Mouse (Mus musculus) lung, embryonic 15.5 days (tissue): ENCODE measurements around the gene Ifna15. TPM values are rescaled to one million over a fixed set of nuclear protein-coding genes. Genes with fewer than 3 reads are reported as not detected.

Source experiments
- ATAC-seq: fragments of 200-750 bp; cut with Nextera tagmentation; 2 replicates; pipeline ENCODE4 v1.8.0; 2017; ENCODE audit warnings: moderate number of reproducible peaks, borderline replicate concordance; ENCODE audit not compliant: low FRiP score, low TSS enrichment; ENCODE audit errors: extremely low read depth
- H3K27ac ChIP-seq: fragments of 300-500 bp; sonication (generic); 2 replicates; pipeline ENCODE4 v1.5.1; 2015; ENCODE audit warnings: moderate library complexity, mild to moderate bottlenecking, inconsistent platforms
- H3K27me3 ChIP-seq: fragments of 300-500 bp; sonication (generic); 2 replicates; pipeline ENCODE4 v1.6.1; 2015; ENCODE audit warnings: inconsistent platforms
- H3K36me3 ChIP-seq: fragments of 300-500 bp; sonication (generic); 2 replicates; pipeline ENCODE4 v1.6.1; 2015; ENCODE audit warnings: inconsistent platforms
- H3K4me1 ChIP-seq: fragments of 300-500 bp; sonication (generic); 2 replicates; pipeline ENCODE4 v1.6.1; 2015; ENCODE audit warnings: inconsistent platforms
- H3K4me2 ChIP-seq: fragments of 300-500 bp; sonication (generic); 2 replicates; pipeline ENCODE4 v1.6.1; 2015; ENCODE audit warnings: inconsistent platforms, mild to moderate bottlenecking, moderate library complexity
- H3K4me3 ChIP-seq: fragments of 300-500 bp; sonication (generic); 2 replicates; pipeline ENCODE4 v1.5.1; 2015; ENCODE audit warnings: mild to moderate bottlenecking, inconsistent platforms
- H3K9ac ChIP-seq: fragments of 300-500 bp; sonication (generic); 2 replicates; pipeline ENCODE4 v1.6.1; 2015; ENCODE audit warnings: inconsistent platforms
- H3K9me3 ChIP-seq: fragments of 300-500 bp; sonication (generic); 2 replicates; pipeline ENCODE4 v1.6.1; 2016; ENCODE audit warnings: inconsistent platforms
- WGBS: fragments of 180-500 bp; shearing (Covaris S2); methylation state at CpG from one replicate; pipeline ENCODE4 v1.1.7; 2015; 5-methylcytosine and 5-hydroxymethylcytosine counted together
- polyA plus RNA-seq: library from polyadenylated mRNA; unstranded; fragments of >200 nt; fragmentation: Nextera tagmentation; extraction: Ambion mirVana; gene quantifications from 2 replicates; pipeline ENCODE4 v1.2.1, GENCODE M21; 2015

The Ifna15 gene
- polyA plus RNA-seq, 1 experiment from 2014 or later: not detected

DNA sequence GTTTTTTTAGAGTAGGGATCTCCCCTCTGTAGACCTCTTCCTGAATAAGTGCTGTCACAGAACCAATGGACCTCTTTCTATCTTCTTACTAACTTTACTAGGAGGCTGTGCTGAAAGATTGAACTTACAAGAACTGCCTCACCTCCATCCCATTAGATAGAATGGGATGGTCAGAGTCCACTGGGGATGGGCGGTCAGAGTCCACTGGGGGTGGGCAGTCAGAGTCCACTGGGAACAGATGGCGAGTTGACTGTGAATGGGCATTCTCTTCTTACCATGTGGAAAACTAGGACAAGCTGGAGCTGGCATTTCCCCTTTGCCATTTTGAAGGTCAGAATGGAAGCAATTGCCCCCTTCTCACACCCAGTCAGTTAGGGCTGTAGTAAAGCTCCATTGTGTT is 24.5 kb downstream of the Ifna15 start:
- Histone ChIP-seq H3K27me3 (no peaks in the 10 kb centered on the region), H3K4me1 (peaks cover 11% of the 10 kb centered on the region), H3K27ac (no peak overlapping the region), H3K36me3 (no peaks in the 10 kb centered on the region), H3K9me3 (no peaks in the 10 kb centered on the region), H3K9ac (no peak overlapping the region), H3K4me3 (no peak overlapping the region), H3K4me2 (no peak overlapping the region)
- no peak for ATAC-seq
- 86% methylated on average over 2 of the region's 2 CpGs for WGBS

DNA sequence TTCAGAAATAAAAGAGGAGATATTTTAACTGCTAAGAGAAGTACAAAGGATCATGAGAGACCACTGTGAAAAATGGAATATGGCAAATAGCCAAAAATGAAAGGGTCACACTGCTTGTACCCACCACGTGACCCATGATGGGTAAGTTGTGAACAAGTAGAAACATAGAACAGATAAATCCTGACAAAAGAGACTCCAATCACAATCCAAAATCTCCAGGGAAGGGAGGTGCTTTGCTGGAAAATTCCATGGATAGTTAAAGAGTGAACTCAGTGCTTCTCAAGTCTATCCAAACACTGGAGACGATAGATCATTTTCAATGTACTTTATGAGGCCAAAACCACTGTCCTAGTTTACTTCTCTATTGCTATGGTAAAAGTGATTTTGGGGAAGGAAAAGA is 27.2 kb downstream of the Ifna15 start:
- H3K27ac ChIP-seq: no peak overlapping the region
- no peaks in the 10 kb centered on the region for H3K4me1 ChIP-seq
- H3K4me2 ChIP-seq: no peak overlapping the region
- no peaks in the 10 kb centered on the region for H3K27me3 ChIP-seq
- WGBS: 58% methylated on average over 2 of the region's 2 CpGs
- H3K4me3 ChIP-seq: no peak overlapping the region
- no peaks in the 10 kb centered on the region for H3K36me3 ChIP-seq
- H3K9ac ChIP-seq: no peak overlapping the region
- ATAC-seq: no peak
- H3K9me3 ChIP-seq: no peaks in the 10 kb centered on the region

DNA sequence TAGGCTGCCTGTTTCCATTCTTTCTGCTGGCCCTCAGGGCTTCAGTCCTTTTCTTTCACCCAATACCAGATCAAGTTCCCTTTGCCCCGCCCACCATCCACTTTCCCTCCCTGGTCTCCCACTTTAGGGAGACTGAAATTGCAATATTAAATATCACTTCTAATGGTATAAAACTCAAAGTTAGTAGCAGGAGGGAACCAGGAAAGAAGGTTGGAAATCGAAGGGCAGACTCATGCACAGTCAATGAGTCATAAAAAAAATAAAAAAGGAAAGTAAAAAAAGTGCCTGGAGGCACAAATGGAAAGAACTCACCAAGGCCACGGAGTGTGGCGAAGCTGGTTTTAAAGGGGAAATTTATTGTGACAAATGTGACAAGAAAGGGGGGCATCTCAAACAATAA is 27.8 kb downstream of the Ifna15 start:
- Histone ChIP-seq H3K27me3 (no peaks in the 10 kb centered on the region), H3K9ac (no peak overlapping the region), H3K4me3 (no peak overlapping the region), H3K4me1 (no peaks in the 10 kb centered on the region), H3K36me3 (no peaks in the 10 kb centered on the region), H3K9me3 (no peaks in the 10 kb centered on the region), H3K27ac (no peak overlapping the region), H3K4me2 (no peak overlapping the region)
- no peak for ATAC-seq
- WGBS: 80% methylated on average over 4 of the region's 4 CpGs

DNA sequence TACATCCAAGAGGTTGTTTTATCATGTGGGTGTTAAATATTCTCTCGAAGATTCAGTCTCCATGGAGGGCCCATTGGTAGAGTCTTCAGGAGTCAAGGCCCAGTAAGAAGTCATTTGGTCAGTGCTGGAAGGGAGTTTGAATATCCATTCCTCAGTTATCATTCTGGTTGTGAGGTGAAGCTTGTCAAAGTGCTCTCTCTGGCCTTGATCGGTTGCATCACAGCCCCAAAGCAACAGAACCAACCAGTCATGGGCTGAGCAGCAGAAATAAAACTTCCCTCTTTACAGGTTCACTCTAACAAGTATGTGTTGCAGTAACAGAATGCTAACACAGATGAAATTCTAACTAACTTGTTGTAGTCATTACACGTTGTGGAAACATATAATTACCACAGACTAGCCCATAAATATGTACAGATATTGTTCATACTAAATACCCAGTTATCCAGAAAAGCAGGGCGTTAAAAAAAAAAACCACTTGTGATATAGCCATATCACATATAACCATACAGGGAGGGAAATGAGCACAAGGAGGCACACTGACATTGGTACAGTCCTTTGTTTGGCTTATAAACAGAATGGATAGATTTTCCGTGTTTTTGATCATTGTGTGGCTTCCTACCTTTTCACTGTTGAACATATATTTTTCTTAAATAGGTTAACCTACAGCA is 31.5 kb downstream of the Ifna15 start:
- Histone ChIP-seq H3K4me3 (no peak overlapping the region), H3K27ac (no peak overlapping the region), H3K36me3 (no peaks in the 10 kb centered on the region), H3K4me2 (no peak overlapping the region), H3K9me3 (no peaks in the 10 kb centered on the region), H3K9ac (no peak overlapping the region), H3K27me3 (no peaks in the 10 kb centered on the region), H3K4me1 (no peaks in the 10 kb centered on the region)
- 79% methylated on average over 5 of the region's 5 CpGs for WGBS
- no peak for ATAC-seq

DNA sequence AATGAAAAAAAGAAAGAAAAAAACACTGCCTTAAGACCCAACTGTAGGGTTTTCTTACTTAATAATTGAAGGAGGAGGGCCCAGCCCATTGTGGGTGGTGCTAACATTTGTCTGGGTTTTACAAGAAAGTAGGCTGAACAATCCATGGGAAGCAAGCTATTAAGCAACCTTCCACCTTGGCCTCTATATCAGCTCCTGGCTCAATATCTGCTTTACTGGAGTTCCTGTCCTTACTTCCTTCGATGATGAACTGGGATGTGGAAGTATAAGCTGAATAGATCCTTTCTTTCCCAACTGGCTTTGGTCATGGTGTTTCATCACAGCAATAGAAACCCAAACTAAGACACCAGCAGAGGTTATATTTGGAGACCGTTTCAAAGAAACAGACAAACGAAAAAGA is 32.7 kb downstream of the Ifna15 start:
- H3K27ac ChIP-seq: no peak overlapping the region
- no peak overlapping the region for H3K4me3 ChIP-seq
- H3K4me2 ChIP-seq: no peak overlapping the region
- no peak for ATAC-seq
- no peaks in the 10 kb centered on the region for H3K4me1 ChIP-seq
- no peaks in the 10 kb centered on the region for H3K36me3 ChIP-seq
- 79% methylated on average over 3 of the region's 3 CpGs for WGBS
- no peaks in the 10 kb centered on the region for H3K27me3 ChIP-seq
- H3K9me3 ChIP-seq: no peaks in the 10 kb centered on the region
- H3K9ac ChIP-seq: no peak overlapping the region

DNA sequence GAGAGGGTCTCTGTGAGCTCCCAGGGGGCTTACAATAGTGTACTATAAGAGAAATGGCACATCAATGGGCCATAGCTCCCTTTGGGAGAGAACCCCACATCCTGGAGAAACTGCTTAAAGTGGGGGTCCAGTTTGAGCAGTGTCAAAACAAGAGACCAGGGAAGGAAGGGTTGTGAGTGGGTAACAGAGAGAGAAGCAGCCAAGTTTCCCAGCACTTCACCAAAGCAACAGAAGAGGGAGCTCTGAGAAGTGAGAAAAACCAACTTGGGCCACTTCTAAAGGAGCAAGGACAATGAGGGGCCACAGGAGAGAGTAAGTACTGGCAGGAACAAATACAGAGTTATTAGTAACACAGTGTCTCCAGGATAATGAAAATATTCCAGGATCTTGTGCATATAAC is 34.8 kb downstream of the Ifna15 start:
- H3K4me3 ChIP-seq: no peak overlapping the region

DNA sequence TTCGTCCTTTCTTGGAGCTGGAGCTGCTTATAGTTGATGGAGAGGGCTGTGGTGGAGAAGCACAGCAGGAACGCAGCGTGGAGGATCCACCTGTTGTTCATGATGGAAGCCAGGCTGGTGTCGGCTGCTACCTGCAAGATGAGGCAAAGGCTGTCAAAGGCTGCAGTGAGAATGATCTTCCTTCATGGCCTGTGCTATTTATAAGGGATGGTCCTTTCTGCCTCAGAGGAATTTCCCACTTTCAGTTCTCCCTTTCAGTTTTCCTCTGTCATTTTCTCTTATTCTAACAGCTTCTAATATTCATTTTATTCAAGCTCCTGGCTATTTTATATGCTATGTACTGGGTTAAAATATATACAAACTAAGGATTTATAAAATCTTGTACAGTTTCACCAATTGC is 35.4 kb downstream of the Ifna15 start, which contains the start of gene Ifnb1:
TSS of gene Ifnb1 (minus strand) at position 101 of the 400 bp plus-strand sequence.
- H3K36me3 ChIP-seq: no peaks in the 10 kb centered on the region
- no peak within 1 kb of the TSS for H3K4me2 ChIP-seq
- H3K9me3 ChIP-seq: no peaks in the 10 kb centered on the region
- H3K27ac ChIP-seq: no peak within 1 kb of the TSS
- H3K4me3 ChIP-seq: no peak within 1 kb of the TSS
- ATAC-seq: no peak
- H3K4me1 ChIP-seq: no peaks in the 10 kb centered on the region
- H3K9ac ChIP-seq: no peak within 1 kb of the TSS
- no peaks in the 10 kb centered on the region for H3K27me3 ChIP-seq
- WGBS: 86% methylated on average over 4 of the region's 4 CpGs

More for the DNA sequence above, 34.8 kb downstream of the Ifna15 start:
- Histone ChIP-seq H3K9ac (no peak overlapping the region), H3K27ac (no peak overlapping the region), H3K4me1 (no peaks in the 10 kb centered on the region), H3K4me2 (no peak overlapping the region), H3K27me3 (no peaks in the 10 kb centered on the region), H3K9me3 (no peaks in the 10 kb centered on the region), H3K36me3 (no peaks in the 10 kb centered on the region)
- no peak for ATAC-seq

DNA sequence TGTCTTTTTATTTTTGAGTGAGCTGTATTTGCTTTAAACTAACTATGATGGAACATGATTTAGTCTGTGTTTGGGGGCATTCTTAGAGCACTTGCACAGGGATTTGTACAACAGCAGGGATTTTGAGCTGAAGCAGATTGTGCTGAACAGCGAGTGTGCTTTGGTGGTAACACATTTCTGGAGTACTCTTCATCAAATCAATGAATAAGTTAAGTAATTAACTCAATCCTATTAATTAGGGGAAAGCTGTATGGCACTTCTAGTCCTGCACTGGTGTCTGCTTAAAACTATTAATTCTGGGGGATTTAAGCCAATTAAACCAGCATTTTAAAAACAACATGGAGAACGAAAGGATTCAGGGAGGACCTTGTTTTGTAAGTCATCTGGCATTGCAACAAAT is 40.1 kb downstream of the Ifna15 start:
- Histone ChIP-seq H3K9me3 (no peaks in the 10 kb centered on the region), H3K36me3 (no peaks in the 10 kb centered on the region), H3K27me3 (no peaks in the 10 kb centered on the region), H3K4me2 (no peak overlapping the region), H3K4me3 (no peak overlapping the region), H3K4me1 (peaks cover 13% of the 10 kb centered on the region), H3K9ac (no peak overlapping the region), H3K27ac (no peak overlapping the region)
- no peak for ATAC-seq
- 80% methylated on average over 2 of the region's 2 CpGs for WGBS

DNA sequence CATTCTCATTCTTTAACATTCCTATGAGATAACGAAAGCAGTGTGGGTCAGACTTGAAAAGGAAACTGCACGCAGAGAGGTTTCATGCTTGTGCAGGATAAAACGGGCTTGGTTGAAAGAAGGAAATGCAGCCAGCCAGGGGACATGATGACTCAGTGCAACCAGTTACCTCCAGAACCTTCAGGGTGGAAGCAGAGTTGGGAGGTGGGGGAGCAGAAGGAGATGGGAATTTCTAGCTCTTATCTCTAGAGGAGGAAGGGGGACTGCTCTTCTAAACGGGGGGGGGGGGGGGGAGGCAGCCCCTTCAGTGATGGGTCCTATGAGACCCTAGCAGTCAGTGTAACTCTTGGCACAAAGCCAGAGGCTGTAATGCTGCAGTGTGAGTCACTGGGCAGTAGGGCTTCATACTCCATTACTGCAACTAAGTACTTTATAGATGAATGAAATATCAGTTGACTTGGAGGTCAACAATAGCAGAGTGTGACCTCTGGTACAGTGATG is 42.3 kb downstream of the Ifna15 start:
- no peak overlapping the region for H3K9ac ChIP-seq
- 3% methylated on average over 4 of the region's 4 CpGs for WGBS
- peak overlapping the region; percentile 69 for H3K27ac ChIP-seq

DNA sequence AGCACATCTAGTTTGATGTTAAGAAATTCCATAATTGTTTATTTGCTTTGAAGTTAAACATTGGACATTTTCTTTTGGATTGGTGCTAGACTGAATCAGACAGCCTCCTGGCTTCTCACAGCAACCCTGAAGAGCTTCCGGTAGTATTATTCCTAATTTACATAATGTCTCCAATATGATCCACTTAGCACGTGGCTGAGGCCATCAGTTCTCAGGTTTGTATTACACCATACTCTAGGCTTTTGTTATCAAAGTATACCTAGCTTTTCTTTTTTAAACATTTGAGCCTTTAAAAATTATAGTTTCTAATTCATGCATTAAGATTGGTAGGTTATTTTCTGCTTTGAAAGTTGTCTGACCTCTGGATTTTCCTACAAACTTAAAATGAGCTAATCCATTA is 42.8 kb downstream of the Ifna15 start:
- 29% methylated on average over 2 of the region's 2 CpGs for WGBS
- no peaks in the 10 kb centered on the region for H3K27me3 ChIP-seq
- no peaks in the 10 kb centered on the region for H3K36me3 ChIP-seq
- no peak for ATAC-seq
- no peak overlapping the region for H3K9ac ChIP-seq
- no peak overlapping the region for H3K4me3 ChIP-seq
- no peaks in the 10 kb centered on the region for H3K9me3 ChIP-seq
- H3K27ac ChIP-seq: 0 out of 2 replicates have a peak overlapping the region, but pooled peaks have one; percentile 69
- peaks cover 13% of the 10 kb centered on the region for H3K4me1 ChIP-seq
- peak overlapping the region; percentile 36 for H3K4me2 ChIP-seq

More for the DNA sequence above, 42.3 kb downstream of the Ifna15 start:
- Histone ChIP-seq H3K27me3 (no peaks in the 10 kb centered on the region), H3K4me2 (peak overlapping the region; percentile 36), H3K4me3 (no peak overlapping the region), H3K36me3 (no peaks in the 10 kb centered on the region), H3K4me1 (peaks cover 13% of the 10 kb centered on the region), H3K9me3 (no peaks in the 10 kb centered on the region)
- peak; percentile 65 for ATAC-seq

DNA sequence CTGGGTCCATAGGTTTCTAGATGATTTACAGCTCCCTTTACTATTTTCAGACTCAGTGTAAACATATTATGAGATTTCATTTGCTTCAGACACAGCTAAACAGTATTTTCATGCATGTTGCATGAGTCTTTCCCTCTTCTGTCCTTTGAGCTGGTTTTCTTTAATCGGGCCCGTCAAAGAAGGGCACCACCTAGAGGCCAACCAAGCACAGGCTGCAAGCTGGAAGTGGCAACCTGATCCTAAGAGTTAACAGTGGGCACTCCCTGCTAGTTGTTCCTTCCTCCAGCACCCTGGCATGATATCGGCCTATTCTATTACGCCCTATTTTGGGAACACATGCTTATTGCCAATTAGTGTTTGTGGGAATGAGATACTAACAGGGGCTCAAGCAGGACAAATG is 43.6 kb downstream of the Ifna15 start:
- peak; percentile 44; the same call in 1 of the 2 replicates for ATAC-seq
- Histone ChIP-seq H3K4me1 (peaks cover 13% of the 10 kb centered on the region), H3K4me2 (no peak overlapping the region), H3K9ac (no peak overlapping the region), H3K9me3 (no peaks in the 10 kb centered on the region), H3K36me3 (no peaks in the 10 kb centered on the region), H3K27ac (no peak overlapping the region), H3K4me3 (no peak overlapping the region), H3K27me3 (no peaks in the 10 kb centered on the region)
- 46% methylated on average over 4 of the region's 4 CpGs for WGBS

DNA sequence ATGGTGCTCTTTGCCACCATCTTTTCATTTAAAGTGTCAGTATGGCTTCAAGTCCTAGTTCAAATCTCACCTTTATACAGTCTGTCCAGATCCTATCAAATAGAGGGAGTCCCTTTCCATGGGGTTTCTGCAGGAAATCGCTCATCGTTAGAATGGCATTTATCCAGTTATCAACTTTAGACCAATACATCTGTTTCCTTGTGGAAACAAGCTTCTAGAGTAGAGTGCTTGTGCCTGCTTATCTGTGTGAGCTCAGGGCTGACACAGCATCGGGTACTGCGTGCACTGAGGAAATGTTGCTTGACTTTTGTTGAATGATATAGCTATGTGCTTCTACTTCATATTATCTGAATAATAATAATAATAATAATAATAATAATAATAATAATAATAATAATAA is 44.3 kb downstream of the Ifna15 start:
- Histone ChIP-seq H3K4me3 (no peak overlapping the region), H3K27me3 (no peaks in the 10 kb centered on the region), H3K4me2 (no peak overlapping the region), H3K36me3 (no peaks in the 10 kb centered on the region), H3K27ac (no peak overlapping the region), H3K9ac (no peak overlapping the region), H3K9me3 (no peaks in the 10 kb centered on the region), H3K4me1 (peaks cover 13% of the 10 kb centered on the region)
- 85% methylated on average over 4 of the region's 4 CpGs for WGBS
- ATAC-seq: no peak
